Mouse (Mus musculus) bone marrow, adult 2 months (tissue): ENCODE data around the gene Vwce.

Source experiments
- CTCF ChIP-seq: fragments of 200-500 bp; IDR thresholded peaks from 2 replicates; pipeline ENCODE4 v1.5.1; 2011; ENCODE audit warnings: low read length, control low read depth; ENCODE audit not compliant: control insufficient read depth, insufficient read depth
- POLR2A ChIP-seq: fragments of 200-500 bp; IDR thresholded peaks from 2 replicates; pipeline ENCODE4 v1.6.1; 2011; ENCODE audit warnings: low read depth, mild to moderate bottlenecking, control low read depth, low read length, borderline replicate concordance; ENCODE audit not compliant: control insufficient read depth

GRCm38 (mm10) chr19:10591659-10592377 is 42.2 kb upstream of the Vwce start:
- TF ChIP-seq CTCF (no peak), POLR2A (no peak)
